Mouse (Mus musculus) testis, adult 2 months (tissue): ENCODE results near the gene Slc35e3. TPM values are rescaled to one million over a fixed set of nuclear protein-coding genes. Genes with fewer than 3 reads are reported as not detected.
"Not testable (repeated sequence)": the region's sequence is repeated elsewhere in the genome, so short reads cannot be mapped to it uniquely, and the experiment has no call there.

Source experiments
- H3K27ac ChIP-seq: fragments of 200-500 bp; 2 replicates; pipeline ENCODE4 v1.5.1; 2012; ENCODE audit warnings: low read depth, low read length; ENCODE audit not compliant: control insufficient read depth, insufficient read depth
- H3K27me3 ChIP-seq: fragments of 200-500 bp; 2 replicates; pipeline ENCODE4 v1.6.1; 2012; ENCODE audit warnings: mild to moderate bottlenecking, low read length, moderate library complexity; ENCODE audit not compliant: control insufficient read depth, insufficient read depth
- H3K36me3 ChIP-seq: fragments of 200-500 bp; 2 replicates; pipeline ENCODE4 v1.6.1; 2012; ENCODE audit warnings: mild to moderate bottlenecking, low read length; ENCODE audit not compliant: control insufficient read depth, insufficient read depth
- H3K4me1 ChIP-seq: fragments of 200-500 bp; 2 replicates; pipeline ENCODE4 v1.6.1; 2012; ENCODE audit warnings: low read length; ENCODE audit not compliant: control insufficient read depth, insufficient read depth
- H3K4me3 ChIP-seq: fragments of 200-500 bp; 2 replicates; pipeline ENCODE4 v1.5.1; 2012; ENCODE audit warnings: low read depth, mild to moderate bottlenecking, low read length, moderate library complexity, mixed read lengths; ENCODE audit not compliant: control insufficient read depth
- CTCF ChIP-seq: fragments of 200-500 bp; IDR thresholded peaks from 2 replicates; pipeline ENCODE4 v1.5.1; 2012; ENCODE audit warnings: low read depth, mild to moderate bottlenecking, inconsistent platforms, low read length, moderate library complexity; ENCODE audit not compliant: control insufficient read depth, insufficient read depth, insufficient replicate concordance
- POLR2A ChIP-seq: fragments of 200-500 bp; IDR thresholded peaks from 2 replicates; pipeline ENCODE4 v1.6.1; 2012; ENCODE audit warnings: low read depth, mild to moderate bottlenecking, inconsistent platforms, low read length, moderate library complexity; ENCODE audit not compliant: control insufficient read depth
- polyA plus RNA-seq: library from polyadenylated mRNA; depleted of rRNA; stranded (reverse); fragments of >200 nt; gene quantifications from 2 replicates; pipeline ENCODE4 v1.2.3, GENCODE M21; 2012

The Slc35e3 gene
- polyA plus RNA-seq, 1 experiment: 2.7 TPM

DNA sequence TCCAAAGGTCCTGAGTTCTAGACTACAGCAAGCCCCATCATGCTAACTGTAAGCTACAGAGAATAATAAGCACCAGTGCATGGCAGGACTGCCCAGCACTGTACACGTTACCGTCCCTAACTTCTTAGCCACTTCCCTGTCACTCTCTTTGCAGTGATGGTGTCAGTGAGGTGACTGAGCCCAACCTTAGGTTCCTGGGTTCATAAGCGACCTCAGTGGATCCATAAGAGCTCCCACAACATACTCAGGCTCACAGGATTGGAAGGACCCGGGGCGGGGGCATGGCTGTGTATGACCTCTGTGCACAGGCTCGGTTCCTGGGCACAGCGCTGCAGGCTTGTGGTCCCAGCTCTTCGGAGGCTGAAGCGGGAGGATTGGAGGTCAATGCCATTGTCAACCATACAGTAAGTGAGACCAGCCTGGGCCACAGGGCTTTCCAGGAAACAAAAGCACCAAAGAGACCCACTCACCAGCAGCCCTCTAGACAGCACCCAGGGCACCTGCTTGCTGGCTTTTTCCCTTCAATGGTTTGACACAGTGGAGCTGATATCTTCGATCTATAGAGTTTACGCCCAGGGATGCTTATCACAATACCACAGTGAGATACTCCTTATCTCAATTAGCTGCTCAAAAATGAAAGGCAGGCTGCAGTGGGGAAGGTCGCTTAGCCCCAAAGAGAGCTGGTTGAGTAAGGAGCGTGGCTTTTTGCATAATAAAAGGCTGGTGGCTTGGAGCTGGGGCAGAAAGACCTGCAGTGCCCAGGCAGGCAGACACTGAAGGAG is 7.8 kb downstream of the Slc35e3 start:
- TF ChIP-seq CTCF (no peak), POLR2A (no peak)
- Histone ChIP-seq H3K27me3 (no peaks in the 10 kb centered on the region), H3K27ac (no peak overlapping the region), H3K4me3 (no peak overlapping the region), H3K36me3 (peaks cover 2% of the 10 kb centered on the region; the same call in 1 of the 2 replicates), H3K4me1 (no peaks in the 10 kb centered on the region)

DNA sequence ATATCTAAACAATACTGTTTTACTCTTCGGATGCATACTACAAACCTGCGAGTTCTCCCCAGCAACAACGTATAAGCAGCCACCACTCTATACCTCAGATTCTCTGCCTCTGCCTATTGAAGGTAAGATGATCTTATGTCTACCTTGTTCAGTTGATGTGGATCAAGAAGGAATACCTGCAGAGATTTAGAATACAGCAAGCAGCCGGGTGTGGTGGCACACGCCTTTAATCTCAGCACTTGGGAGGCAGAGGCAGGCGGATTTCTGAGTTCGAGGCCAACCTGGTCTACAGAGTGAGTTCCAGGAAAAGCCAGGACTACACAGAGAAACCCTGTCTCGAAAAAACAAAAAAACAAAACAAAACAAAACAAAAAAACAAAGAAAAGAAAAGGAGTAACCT is 8.7 kb downstream of the Slc35e3 start:
- H3K27ac ChIP-seq, H3K4me3 ChIP-seq, H3K27me3 ChIP-seq, H3K36me3 ChIP-seq, H3K4me1 ChIP-seq: not testable (repeated sequence)

- TF ChIP-seq POLR2A (no peak), CTCF (no peak)
- no peaks in the 10 kb centered on the region for H3K27me3 ChIP-seq
- H3K4me3 ChIP-seq: no peak overlapping the region
- H3K27ac ChIP-seq: no peak overlapping the region
- peaks cover 2% of the 10 kb centered on the region; the same call in 1 of the 2 replicates for H3K36me3 ChIP-seq
- H3K4me1 ChIP-seq: no peaks in the 10 kb centered on the region
These were observed 9.1 kb downstream of the Slc35e3 start for GRCm38 (mm10) chr10:117737075-117737474.

DNA sequence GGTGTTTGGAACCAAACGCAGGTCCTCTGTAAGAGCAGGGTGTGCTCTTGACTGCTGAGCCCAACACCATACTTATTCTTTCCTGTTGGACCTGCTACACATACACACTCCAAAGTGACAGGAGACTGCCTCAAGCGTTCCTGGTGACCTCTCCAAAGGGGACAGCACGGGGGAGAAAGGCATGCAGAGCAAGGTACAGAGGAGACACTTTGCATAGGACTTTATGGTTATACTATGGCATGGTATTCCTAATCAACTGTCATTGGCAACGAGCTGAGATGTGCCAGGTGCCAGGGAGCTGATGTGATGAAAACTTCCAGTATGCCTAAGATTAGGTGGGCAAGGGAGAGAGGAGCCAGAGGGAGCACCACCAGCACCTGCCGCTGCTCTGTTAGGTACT is 9.6 kb downstream of the Slc35e3 start:
- Histone ChIP-seq H3K4me3 (no peak overlapping the region), H3K27me3 (no peaks in the 10 kb centered on the region), H3K27ac (no peak overlapping the region), H3K36me3 (peaks cover 2% of the 10 kb centered on the region; the same call in 1 of the 2 replicates), H3K4me1 (no peaks in the 10 kb centered on the region)
- no peak for TF ChIP-seq CTCF
- TF ChIP-seq POLR2A: no peak

DNA sequence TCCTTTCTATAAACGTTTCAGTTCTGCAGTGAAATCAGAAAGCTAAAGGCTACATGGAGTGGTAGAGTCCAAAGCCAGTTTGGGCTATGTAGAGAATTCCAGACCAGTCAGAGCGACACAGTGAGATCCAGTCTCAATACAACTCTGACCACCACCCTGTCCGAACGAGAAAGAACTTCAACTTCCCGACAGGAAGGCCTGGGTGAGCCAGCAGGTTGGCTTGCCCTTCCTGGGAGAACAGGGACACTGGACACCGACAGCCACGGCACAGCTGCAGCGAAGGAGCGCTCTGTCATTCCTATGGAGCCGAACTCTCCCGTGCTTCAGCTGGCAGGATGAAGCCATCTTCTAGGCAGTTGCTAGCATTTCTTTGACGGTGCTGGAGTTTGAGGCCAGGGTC is 10.8 kb downstream of the Slc35e3 start:
- not testable (repeated sequence) for H3K4me3 ChIP-seq, H3K36me3 ChIP-seq, H3K27me3 ChIP-seq, H3K4me1 ChIP-seq, H3K27ac ChIP-seq

GRCm38 (mm10) chr10:117734104-117734852 is 11.9 kb downstream of the Slc35e3 start:
- not testable (repeated sequence) for H3K27ac ChIP-seq, H3K4me1 ChIP-seq, H3K27me3 ChIP-seq, H3K4me3 ChIP-seq, H3K36me3 ChIP-seq

GRCm38 (mm10) chr10:117733626-117734025 is 12.5 kb downstream of the Slc35e3 start:
- H3K36me3 ChIP-seq, H3K27ac ChIP-seq, H3K4me3 ChIP-seq, H3K4me1 ChIP-seq, H3K27me3 ChIP-seq: not testable (repeated sequence)
